Mouse (Mus musculus) stomach, postnatal 0 days (tissue): ENCODE measurements at regions not wholly inside any gene's neighbourhood (a gene's known extent, or its start where the extent isn't known, plus 50 kb on each side); places are given as distances from the start of the nearest gene placed in this dataset.

Source experiments
- CTCF ChIP-seq: IDR thresholded peaks from 2 replicates; pipeline ENCODE4 v1.5.1; 2016; ENCODE audit warnings: antibody characterized with exemption, low read depth, mild to moderate bottlenecking, moderate library complexity
- EP300 ChIP-seq: optimal IDR thresholded peaks from 2 replicates; pipeline ENCODE3; 2016; ENCODE audit warnings: antibody characterized with exemption

DNA sequence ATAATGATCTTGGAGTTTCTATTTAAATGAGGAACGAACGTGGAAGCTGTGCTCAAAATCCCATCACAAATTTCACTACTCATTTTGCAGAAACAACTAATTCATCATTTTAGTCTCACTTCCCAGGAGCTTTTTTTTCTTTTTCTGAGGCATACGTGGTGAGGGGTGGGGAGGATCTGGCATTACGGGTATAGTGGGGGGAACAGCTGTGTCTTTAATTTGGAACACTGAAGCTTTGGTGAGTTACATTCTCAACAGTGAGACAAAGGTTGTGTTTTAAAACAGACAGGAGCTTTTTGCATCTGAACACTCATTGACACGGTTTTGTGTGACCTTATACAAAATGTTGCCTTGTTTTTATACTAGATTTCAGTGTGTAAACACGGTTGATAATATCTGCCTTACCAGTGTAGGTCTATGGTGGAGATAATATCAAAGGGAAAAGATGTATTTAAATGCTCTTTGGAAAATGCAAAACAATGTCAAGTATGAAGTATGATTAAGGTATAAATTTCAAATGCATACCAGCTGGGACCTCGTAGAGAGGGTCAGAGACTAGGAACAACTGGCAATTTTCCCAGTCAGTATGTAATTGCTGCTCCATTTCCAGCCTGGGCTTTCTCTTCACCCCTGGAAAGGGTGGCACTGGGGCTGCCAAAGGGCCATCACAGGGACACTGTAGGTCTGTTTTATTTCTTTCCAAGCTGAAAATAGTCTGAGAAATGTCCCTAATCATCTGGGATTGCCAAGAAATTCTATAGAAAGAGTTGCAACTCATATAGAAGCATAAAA, 207.6 kb downstream of the Pla2g4a start:
- TF ChIP-seq EP300 (no peak), CTCF (no peak)
